Mouse (Mus musculus) liver, adult 2 months (tissue): ENCODE measurements around the gene Snupn. TPM values are rescaled to one million over a fixed set of nuclear protein-coding genes. Genes with fewer than 3 reads are reported as not detected.

Source experiments
- DNase-seq: peaks from one replicate; pipeline ENCODE4 v3.0.0-alpha.2; 2011; ENCODE audit warnings: low read depth, low spot score; ENCODE audit errors: extremely low read depth
- H3K27ac ChIP-seq: fragments of 200-500 bp; replicated peaks from 2 replicates; pipeline ENCODE4 v1.5.1; 2012; ENCODE audit warnings: low read depth, mild to moderate bottlenecking, control low read depth, inconsistent platforms, low read length; ENCODE audit not compliant: insufficient read depth
- H3K27me3 ChIP-seq: fragments of 200-500 bp; 2 replicates; pipeline ENCODE4 v1.6.1; 2012; ENCODE audit warnings: mild to moderate bottlenecking, moderate library complexity, low read length, inconsistent platforms; ENCODE audit not compliant: control insufficient read depth, insufficient read depth
- H3K36me3 ChIP-seq: fragments of 200-500 bp; 2 replicates; pipeline ENCODE4 v1.6.1; 2012; ENCODE audit warnings: low read length, inconsistent platforms; ENCODE audit not compliant: control insufficient read depth, insufficient read depth
- H3K4me1 ChIP-seq: fragments of 200-500 bp; 2 replicates; pipeline ENCODE4 v1.6.1; 2011; ENCODE audit warnings: low read length; ENCODE audit not compliant: control insufficient read depth, insufficient read depth
- H3K4me3 ChIP-seq: fragments of 200-500 bp; 2 replicates; pipeline ENCODE4 v1.5.1; 2011; ENCODE audit warnings: low read depth, mild to moderate bottlenecking, control low read depth, low read length, moderate library complexity; ENCODE audit not compliant: insufficient read depth
- H3K79me2 ChIP-seq: fragments of 200-500 bp; 2 replicates; pipeline ENCODE4 v1.6.1; 2012; ENCODE audit warnings: inconsistent platforms, mild to moderate bottlenecking, low read length, moderate library complexity; ENCODE audit not compliant: control insufficient read depth, insufficient read depth
- H3K9ac ChIP-seq: fragments of 200-500 bp; 2 replicates; pipeline ENCODE4 v1.6.1; 2012; ENCODE audit warnings: low read depth, mild to moderate bottlenecking, control low read depth, inconsistent platforms, low read length
- CTCF ChIP-seq: fragments of 200-500 bp; IDR thresholded peaks from 2 replicates; pipeline ENCODE4 v1.5.1; 2011; ENCODE audit warnings: low read depth, low read length, control low read depth
- POLR2A ChIP-seq: fragments of 200-500 bp; IDR thresholded peaks from 2 replicates; pipeline ENCODE4 v1.6.1; 2011; ENCODE audit warnings: low read length, control low read depth; ENCODE audit not compliant: insufficient read depth; ENCODE audit errors: extremely low read depth
- WGBS: fragments of 180-500 bp; shearing (Covaris S2); methylation state at CpG from one replicate; pipeline ENCODE4 v1.1.7; 2018; 5-methylcytosine and 5-hydroxymethylcytosine counted together
- polyA plus RNA-seq: library from polyadenylated mRNA; depleted of rRNA; stranded (reverse); fragments of >200 nt; gene quantifications from 2 replicates; pipeline ENCODE4 v1.2.3, GENCODE M21; 2012
- total RNA-seq: library from RNA; depleted of rRNA; stranded (reverse); fragments of >200 nt; gene quantifications from 2 replicates; pipeline ENCODE4 v1.2.3, GENCODE M21; 2014

Snupn gene
- total and polyA plus RNA-seq, 2 experiments = 3.7 to 8.4 TPM

DNA sequence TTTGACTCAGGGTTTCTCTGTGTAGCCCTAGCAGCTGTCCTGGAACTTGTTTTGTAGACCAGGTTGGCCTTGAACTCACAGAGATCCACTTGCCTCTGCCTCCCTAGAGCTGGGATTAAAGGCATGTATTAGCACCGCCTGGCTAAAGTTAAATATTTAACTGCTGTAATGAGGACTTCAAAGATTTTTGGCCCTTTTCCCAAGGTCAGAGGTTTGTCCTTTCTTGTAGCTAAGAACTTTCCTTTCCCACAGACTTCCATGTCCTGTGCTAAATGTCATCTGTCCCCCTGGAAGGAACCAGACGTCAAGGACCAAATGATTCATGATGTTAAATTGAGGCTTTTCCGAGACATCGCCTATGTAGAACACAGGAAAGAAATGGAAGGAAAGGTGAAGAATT is 52.3 kb downstream of the Snupn start:
- Histone ChIP-seq H3K36me3 (no peaks in the 10 kb centered on the region), H3K79me2 (peaks cover 11% of the 10 kb centered on the region; the same call in 1 of the 2 replicates), H3K4me1 (peaks cover under 1% of the 10 kb centered on the region; the same call in 1 of the 2 replicates), H3K9ac (no peak overlapping the region), H3K27me3 (no peaks in the 10 kb centered on the region), H3K4me3 (no peak overlapping the region), H3K27ac (no peak overlapping the region)
- TF ChIP-seq POLR2A (no peak), CTCF (no peak)
- WGBS = 51% methylated on average over 4 of the region's 4 CpGs
- peak; percentile 75 for DNase-seq

GRCm38 (mm10) chr9:57012393-57012792 is 61.7 kb downstream of the Snupn start:
- Histone ChIP-seq H3K36me3 (no peaks in the 10 kb centered on the region), H3K27me3 (no peaks in the 10 kb centered on the region), H3K4me1 (peaks cover 15% of the 10 kb centered on the region), H3K79me2 (no peaks in the 10 kb centered on the region; the same call in 1 of the 2 replicates), H3K27ac (no peak overlapping the region), H3K9ac (no peak overlapping the region), H3K4me3 (no peak overlapping the region)
- DNase-seq = no peak
- 75% methylated on average over 1 of the region's 1 CpGs for WGBS
- TF ChIP-seq POLR2A = no peak
- TF ChIP-seq CTCF = no peak

DNA sequence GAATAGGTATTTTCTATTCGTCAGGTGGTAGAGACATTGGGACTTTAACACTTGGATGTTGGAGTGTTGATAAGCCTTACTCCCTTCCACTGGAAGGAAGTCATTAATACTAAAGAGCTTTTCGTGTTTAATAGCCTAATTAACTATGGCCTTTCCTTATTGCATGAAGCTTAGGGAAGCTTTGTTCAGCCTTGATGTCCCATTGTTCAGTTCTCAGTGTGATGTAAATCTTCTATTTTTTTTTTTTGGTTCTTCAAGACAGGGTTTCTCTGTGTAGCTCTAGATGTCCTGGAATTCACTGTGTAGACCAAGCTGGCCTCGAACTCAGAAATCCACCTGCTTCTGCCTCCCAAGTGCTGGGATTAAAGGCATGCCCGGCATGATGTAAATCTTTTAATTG is 62.2 kb downstream of the Snupn start:
- Histone ChIP-seq H3K4me1 (peaks cover 17% of the 10 kb centered on the region), H3K79me2 (no peaks in the 10 kb centered on the region; the same call in 1 of the 2 replicates), H3K27ac (peak overlapping the region; percentile 58; the same call in 1 of the 2 replicates), H3K4me3 (no peak overlapping the region), H3K27me3 (no peaks in the 10 kb centered on the region), H3K9ac (no peak overlapping the region), H3K36me3 (no peaks in the 10 kb centered on the region)
- 95% methylated on average over 4 of the region's 4 CpGs for WGBS
- TF ChIP-seq POLR2A (no peak), CTCF (no peak)
- DNase-seq = no peak

DNA sequence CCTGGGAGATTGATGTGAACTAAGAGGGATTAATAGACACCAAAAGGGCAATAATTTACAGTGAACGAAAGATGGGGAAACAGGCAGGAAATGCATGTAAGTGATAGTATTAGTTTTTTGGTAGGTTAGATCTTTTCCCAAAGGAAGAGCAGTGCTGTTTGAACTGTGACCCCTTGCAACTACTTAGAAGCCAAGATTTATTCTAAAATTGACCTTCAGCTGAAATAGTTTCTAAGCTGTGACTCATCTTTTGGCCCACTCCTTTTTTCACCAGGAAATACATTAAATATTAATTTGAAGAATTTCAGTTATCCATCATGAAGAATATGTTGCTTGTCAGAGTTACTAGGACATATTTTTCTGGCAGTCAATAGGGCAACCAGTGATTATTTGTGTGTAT is 63.1 kb downstream of the Snupn start:
- H3K79me2 ChIP-seq = no peaks in the 10 kb centered on the region; the same call in 1 of the 2 replicates
- no peaks in the 10 kb centered on the region for H3K36me3 ChIP-seq
- H3K4me3 ChIP-seq = no peak overlapping the region
- no peak overlapping the region for H3K9ac ChIP-seq
- TF ChIP-seq CTCF = no peak
- H3K27me3 ChIP-seq = no peaks in the 10 kb centered on the region
- 10% methylated on average over 1 of the region's 1 CpGs for WGBS
- no peak overlapping the region for H3K27ac ChIP-seq
- peaks cover 15% of the 10 kb centered on the region for H3K4me1 ChIP-seq
- DNase-seq = peak; percentile 39

- Histone ChIP-seq H3K36me3 (no peaks in the 10 kb centered on the region), H3K27ac (no peak overlapping the region), H3K4me1 (peaks cover 15% of the 10 kb centered on the region), H3K79me2 (no peaks in the 10 kb centered on the region; the same call in 1 of the 2 replicates), H3K4me3 (no peak overlapping the region), H3K9ac (no peak overlapping the region), H3K27me3 (no peaks in the 10 kb centered on the region)
- peak; percentile 84 for DNase-seq
- WGBS = 6% methylated on average over 1 of the region's 1 CpGs
- TF ChIP-seq POLR2A = no peak
- no peak for TF ChIP-seq CTCF
These were observed 64.1 kb downstream of the Snupn start for GRCm38 (mm10) chr9:57014766-57015165.

GRCm38 (mm10) chr9:57017631-57018030 is 67.0 kb downstream of the Snupn start:
- Histone ChIP-seq H3K9ac (peak overlapping the region; percentile 47; the same call in 1 of the 2 replicates), H3K36me3 (peaks cover 15% of the 10 kb centered on the region), H3K4me3 (no peak overlapping the region), H3K27ac (peak overlapping the region; percentile 84), H3K4me1 (peaks cover 15% of the 10 kb centered on the region), H3K27me3 (no peaks in the 10 kb centered on the region), H3K79me2 (no peaks in the 10 kb centered on the region; the same call in 1 of the 2 replicates)
- TF ChIP-seq POLR2A (no peak), CTCF (no peak)
- DNase-seq = peak; percentile 97
- 28% methylated on average over 1 of the region's 1 CpGs for WGBS
